Mouse (Mus musculus) cerebellum, adult 18-20 months (tissue): ENCODE data around the gene Ripply1.

Experiments used
- DNase-seq, 2 experiments: peaks; one replicate each; pipeline ENCODE4 v3.0.0; 2021

The Ripply1 gene

GRCm38 (mm10) chrX:139782278-139783044 lies at the start of gene Ripply1:
Gene Ripply1 (minus strand): TSS chrX:139782353.
- DNase-seq: no peak

GRCm38 (mm10) chrX:139828363-139829092 lies 46.4 kb upstream of the Ripply1 start:
- DNase-seq: no peak

GRCm38 (mm10) chrX:139826926-139827325 lies 44.8 kb upstream of the Ripply1 start:
- no peak for DNase-seq

GRCm38 (mm10) chrX:139825402-139825801 lies 43.2 kb upstream of the Ripply1 start:
- DNase-seq: no peak

GRCm38 (mm10) chrX:139815201-139815600 lies 33.0 kb upstream of the Ripply1 start:
- no peak for DNase-seq

GRCm38 (mm10) chrX:139814018-139814635 lies 32.0 kb upstream of the Ripply1 start:
- no peak for DNase-seq

GRCm38 (mm10) chrX:139813299-139814002 lies 31.3 kb upstream of the Ripply1 start:
- DNase-seq: no peak

- DNase-seq: no peak
These were observed 30.6 kb upstream of the Ripply1 start for GRCm38 (mm10) chrX:139812636-139813298.

- peak; percentile 32 to 36 for DNase-seq
These were observed 26.3 kb upstream of the Ripply1 start for GRCm38 (mm10) chrX:139808501-139808900.

GRCm38 (mm10) chrX:139808085-139808484 lies 25.9 kb upstream of the Ripply1 start:
- DNase-seq: peak; percentile 42 to 51

GRCm38 (mm10) chrX:139807391-139807790 lies 25.2 kb upstream of the Ripply1 start:
- DNase-seq: no peak

- DNase-seq: no peak
These were observed 23.8 kb upstream of the Ripply1 start for GRCm38 (mm10) chrX:139805918-139806317.

- DNase-seq: no peak
These were observed 20.9 kb upstream of the Ripply1 start for GRCm38 (mm10) chrX:139803028-139803427.

GRCm38 (mm10) chrX:139800406-139800878 lies 18.3 kb upstream of the Ripply1 start, which contains the start of gene Cldn2:
Gene Cldn2 (plus strand): TSS chrX:139800828.
- DNase-seq: no peak

GRCm38 (mm10) chrX:139799953-139800352 lies 17.8 kb upstream of the Ripply1 start:
- DNase-seq: no peak

- DNase-seq: no peak
These were observed 15.7 kb upstream of the Ripply1 start for GRCm38 (mm10) chrX:139797875-139798274.

- DNase-seq: no peak
These were observed 13.9 kb upstream of the Ripply1 start for GRCm38 (mm10) chrX:139796037-139796436.

GRCm38 (mm10) chrX:139794072-139794845 lies 12.1 kb upstream of the Ripply1 start:
- no peak for DNase-seq

- no peak for DNase-seq
These were observed 3.6 kb upstream of the Ripply1 start for GRCm38 (mm10) chrX:139785764-139786163.

GRCm38 (mm10) chrX:139783045-139783422 lies 881 bp upstream of the Ripply1 start:
- DNase-seq: no peak

GRCm38 (mm10) chrX:139781563-139781962 lies 590 bp downstream of the Ripply1 start:
- no peak for DNase-seq
